Mouse (Mus musculus) neural tube, embryonic 14.5 days (tissue): Measurements from ENCODE around the gene Rbfox3. TPM values are rescaled to one million over a fixed set of nuclear protein-coding genes. Genes with fewer than 3 reads are reported as not detected.

Experiments
- ATAC-seq: fragments of 200-750 bp; cut with Nextera tagmentation; 2 replicates; pipeline ENCODE4 v1.8.0; 2017; ENCODE audit warnings: low read depth, mild to moderate bottlenecking, moderate TSS enrichment, moderate library complexity
- H3K27ac ChIP-seq: fragments of 300-500 bp; sonication (generic); 2 replicates; pipeline ENCODE4 v1.5.1; 2014; ENCODE audit warnings: low read depth, mild to moderate bottlenecking, control low read depth, low read length, moderate library complexity, mixed read lengths
- H3K27me3 ChIP-seq: fragments of 300-500 bp; sonication (generic); 2 replicates; pipeline ENCODE4 v1.6.1; 2014; ENCODE audit warnings: low read length; ENCODE audit not compliant: control insufficient read depth, insufficient read depth
- H3K36me3 ChIP-seq: fragments of 300-500 bp; sonication (generic); 2 replicates; pipeline ENCODE4 v1.6.1; 2014; ENCODE audit warnings: low read length, mixed read lengths; ENCODE audit not compliant: control insufficient read depth, insufficient read depth
- H3K4me1 ChIP-seq: fragments of 300-500 bp; sonication (generic); 2 replicates; pipeline ENCODE4 v1.6.1; 2014; ENCODE audit warnings: low read length; ENCODE audit not compliant: control insufficient read depth, insufficient read depth
- H3K4me2 ChIP-seq: fragments of 300-500 bp; sonication (generic); 2 replicates; pipeline ENCODE4 v1.6.1; 2014; ENCODE audit warnings: mild to moderate bottlenecking, low read depth, low read length, control low read depth
- H3K4me3 ChIP-seq: fragments of 300-500 bp; sonication (generic); 2 replicates; pipeline ENCODE4 v1.5.1; 2014; ENCODE audit warnings: low read depth, low read length, control low read depth, mixed read lengths
- H3K9ac ChIP-seq: fragments of 300-500 bp; sonication (generic); replicated peaks from 2 replicates; pipeline ENCODE4 v1.6.1; 2014; ENCODE audit warnings: low read depth, mild to moderate bottlenecking, control low read depth, low read length, mixed read lengths
- H3K9me3 ChIP-seq: fragments of 300-500 bp; sonication (generic); 2 replicates; pipeline ENCODE4 v1.6.1; 2016; ENCODE audit warnings: low read length; ENCODE audit not compliant: control insufficient read depth
- WGBS: fragments of 180-500 bp; shearing (Covaris S2); extraction: QIAGEN DNeasy Blood & Tissue Kit; methylation state at CpG from one replicate; pipeline ENCODE4 v1.1.7; 2014; 5-methylcytosine and 5-hydroxymethylcytosine counted together
- polyA plus RNA-seq: library from polyadenylated mRNA; unstranded; fragments of >200 nt; fragmentation: Nextera tagmentation; extraction: Ambion mirVana; gene quantifications from 2 replicates; pipeline ENCODE4 v1.2.1, GENCODE M21; 2014

The Rbfox3 gene
- polyA plus RNA-seq, 1 experiment from 2014 or later = 82.7 TPM

DNA sequence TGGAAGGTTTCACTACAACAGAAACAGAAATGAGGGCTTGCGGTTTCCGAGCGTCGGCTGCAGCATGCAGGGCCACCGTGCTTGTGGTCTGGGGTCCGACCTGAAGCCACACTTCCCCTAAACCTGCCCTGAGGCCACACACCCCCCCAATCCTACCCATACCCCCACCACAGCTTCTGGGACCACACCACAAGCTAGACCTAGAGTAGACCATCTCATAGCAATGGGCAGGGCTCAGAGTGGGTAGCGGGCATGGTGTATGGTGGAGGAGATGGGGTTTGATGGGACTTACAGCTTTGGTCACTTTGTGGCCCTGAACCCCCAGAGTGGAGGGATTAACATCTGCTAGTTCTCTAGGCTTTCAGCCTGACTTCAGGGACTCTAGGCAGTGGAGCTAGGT lies 420.2 kb downstream of the Rbfox3 start:
- no peak for ATAC-seq
- H3K4me2 ChIP-seq = no peak overlapping the region
- no peaks in the 10 kb centered on the region for H3K27me3 ChIP-seq
- H3K4me1 ChIP-seq = peaks cover 31% of the 10 kb centered on the region
- no peak overlapping the region for H3K27ac ChIP-seq
- no peaks in the 10 kb centered on the region for H3K9me3 ChIP-seq
- no peak overlapping the region for H3K4me3 ChIP-seq
- no peak overlapping the region for H3K9ac ChIP-seq
- 0 out of 2 replicates have a peak, but pooled peaks cover 6% of the 10 kb centered on the region for H3K36me3 ChIP-seq
- 89% methylated on average over 7 of the region's 7 CpGs for WGBS

- no peak overlapping the region for H3K4me3 ChIP-seq
- H3K4me1 ChIP-seq = peaks cover 30% of the 10 kb centered on the region
- H3K9ac ChIP-seq = no peak overlapping the region
- no peak overlapping the region for H3K4me2 ChIP-seq
- H3K27ac ChIP-seq = peak overlapping the region; percentile 70; the same call in 1 of the 2 replicates
- 23% methylated on average over 18 of the region's 22 CpGs for WGBS
- 0 out of 2 replicates have a peak, but pooled peaks cover 6% of the 10 kb centered on the region for H3K36me3 ChIP-seq
- no peak for ATAC-seq
- no peaks in the 10 kb centered on the region for H3K9me3 ChIP-seq
- H3K27me3 ChIP-seq = no peaks in the 10 kb centered on the region
These were observed 420.7 kb downstream of the Rbfox3 start for GRCm38 (mm10) chr11:118490566-118491218.

GRCm38 (mm10) chr11:118488907-118489270 lies 422.5 kb downstream of the Rbfox3 start:
- H3K4me3 ChIP-seq = no peak overlapping the region
- H3K27ac ChIP-seq = peak overlapping the region; percentile 70
- no peaks in the 10 kb centered on the region for H3K27me3 ChIP-seq
- no peaks in the 10 kb centered on the region for H3K9me3 ChIP-seq
- WGBS = 33% methylated on average over 12 of the region's 12 CpGs
- H3K9ac ChIP-seq = 0 out of 2 replicates have a peak overlapping the region, but pooled peaks have one; percentile 8
- H3K4me2 ChIP-seq = no peak overlapping the region
- ATAC-seq = peak; percentile 68; the same call in 1 of the 2 replicates
- H3K36me3 ChIP-seq = 0 out of 2 replicates have a peak, but pooled peaks cover 6% of the 10 kb centered on the region
- peaks cover 30% of the 10 kb centered on the region for H3K4me1 ChIP-seq

- peaks cover 30% of the 10 kb centered on the region for H3K4me1 ChIP-seq
- H3K27me3 ChIP-seq = no peaks in the 10 kb centered on the region
- no peak overlapping the region for H3K4me3 ChIP-seq
- H3K4me2 ChIP-seq = no peak overlapping the region
- 0 out of 2 replicates have a peak, but pooled peaks cover 6% of the 10 kb centered on the region for H3K36me3 ChIP-seq
- no peak overlapping the region for H3K9ac ChIP-seq
- H3K27ac ChIP-seq = peak overlapping the region; percentile 70
- peak; percentile 48 for ATAC-seq
- H3K9me3 ChIP-seq = no peaks in the 10 kb centered on the region
- 64% methylated on average over 8 of the region's 8 CpGs for WGBS
These were observed 423.0 kb downstream of the Rbfox3 start for GRCm38 (mm10) chr11:118488191-118488906.

DNA sequence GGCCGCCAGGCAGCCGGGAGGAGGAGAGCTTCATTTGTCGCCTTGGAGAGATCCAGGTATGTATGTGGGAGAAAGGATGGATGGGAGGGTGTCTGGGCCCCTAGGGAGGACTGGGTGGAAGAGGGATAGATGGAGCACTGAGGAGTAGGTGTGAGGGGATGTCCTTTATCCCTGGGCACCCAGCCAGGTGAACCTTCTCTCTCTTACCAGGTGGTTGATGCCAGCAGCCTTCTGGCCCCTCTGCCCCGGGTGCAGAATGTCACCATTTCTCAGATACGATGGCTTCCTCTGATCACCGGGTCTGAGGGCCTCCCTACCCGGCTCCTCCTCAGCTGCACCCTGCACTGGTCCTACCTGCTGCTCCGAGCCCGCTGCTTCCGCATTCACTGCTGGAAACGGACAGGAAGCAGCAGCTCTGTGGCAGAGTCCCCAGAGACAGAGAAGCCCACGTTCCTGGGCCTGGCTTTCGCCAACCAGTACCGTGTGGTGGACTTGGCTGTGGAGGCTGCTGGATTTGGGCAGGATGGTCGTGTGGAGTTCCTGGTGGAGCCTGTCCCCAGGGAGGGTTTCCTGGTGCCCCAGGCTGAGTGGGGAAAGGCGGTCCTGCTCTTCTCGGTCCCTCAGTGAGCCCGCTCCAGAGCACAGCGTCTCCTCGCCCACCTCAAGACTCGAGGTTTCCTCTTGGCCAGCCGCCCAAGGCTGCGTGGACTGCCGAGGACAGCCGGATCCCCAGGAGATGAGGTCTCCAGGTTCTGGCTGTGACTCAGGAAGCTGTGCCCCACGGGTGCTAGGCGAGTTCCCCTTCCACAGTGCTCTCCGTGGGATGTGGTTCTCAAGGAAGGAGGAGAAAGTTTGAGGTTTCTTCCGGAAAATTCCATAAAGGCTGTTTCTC lies 424.3 kb downstream of the Rbfox3 start:
- Histone ChIP-seq H3K9ac (no peak overlapping the region), H3K4me2 (no peak overlapping the region), H3K9me3 (no peaks in the 10 kb centered on the region), H3K27me3 (no peaks in the 10 kb centered on the region), H3K27ac (no peak overlapping the region), H3K36me3 (0 out of 2 replicates have a peak, but pooled peaks cover 6% of the 10 kb centered on the region), H3K4me3 (no peak overlapping the region), H3K4me1 (peaks cover 26% of the 10 kb centered on the region)
- 78% methylated on average over 29 of the region's 29 CpGs for WGBS
- ATAC-seq = no peak

DNA sequence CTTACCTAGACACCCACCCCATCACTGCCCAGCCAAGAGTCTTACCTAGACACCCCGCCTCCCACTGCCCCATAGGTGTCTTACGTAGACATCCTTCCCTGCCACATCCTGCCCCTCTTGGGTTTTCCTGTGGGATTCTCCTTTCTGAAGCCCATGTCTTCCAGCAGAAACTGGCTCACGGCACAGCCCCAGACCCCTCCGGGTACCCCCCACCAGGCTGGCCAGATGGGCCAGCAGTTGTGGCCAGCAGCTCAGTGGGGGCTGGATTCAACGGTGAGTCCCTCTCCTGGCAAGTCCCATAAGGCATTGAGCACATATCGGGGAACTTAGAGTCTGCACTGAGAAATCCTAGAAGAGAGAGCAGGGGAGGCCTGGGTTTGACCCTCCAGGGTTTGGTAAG lies 425.1 kb downstream of the Rbfox3 start:
- WGBS = 85% methylated on average over 6 of the region's 6 CpGs

GRCm38 (mm10) chr11:118485780-118486179 lies 425.6 kb downstream of the Rbfox3 start:
- 94% methylated on average over 3 of the region's 3 CpGs for WGBS

More for the DNA sequence above, 425.1 kb downstream of the Rbfox3 start:
- Histone ChIP-seq H3K4me1 (peaks cover 26% of the 10 kb centered on the region), H3K36me3 (0 out of 2 replicates have a peak, but pooled peaks cover 6% of the 10 kb centered on the region), H3K27me3 (no peaks in the 10 kb centered on the region), H3K27ac (no peak overlapping the region), H3K9me3 (no peaks in the 10 kb centered on the region), H3K4me2 (no peak overlapping the region), H3K9ac (no peak overlapping the region), H3K4me3 (no peak overlapping the region)
- no peak for ATAC-seq

DNA sequence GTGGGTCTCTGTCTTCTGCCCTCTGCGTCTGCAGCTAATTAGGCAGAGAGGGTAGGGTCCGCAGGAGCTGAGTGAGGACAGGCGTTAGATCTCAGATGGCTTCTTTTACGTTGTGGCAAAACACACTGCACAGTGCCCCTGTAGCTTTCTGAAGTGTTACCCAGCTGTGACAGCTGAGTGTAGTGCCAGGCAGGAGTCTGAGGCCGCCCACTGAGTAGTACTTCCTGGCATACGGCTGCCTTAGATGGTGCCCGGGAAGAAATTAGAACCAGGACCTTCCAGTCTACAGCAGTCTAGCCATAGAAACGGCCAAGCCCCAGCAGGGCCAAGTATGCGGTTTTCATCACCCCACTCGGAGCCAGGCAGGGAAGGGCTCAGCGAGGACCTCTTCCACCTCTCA lies 426.1 kb downstream of the Rbfox3 start:
- H3K27ac ChIP-seq = no peak overlapping the region
- no peaks in the 10 kb centered on the region for H3K27me3 ChIP-seq
- 0 out of 2 replicates have a peak, but pooled peaks cover 6% of the 10 kb centered on the region for H3K36me3 ChIP-seq
- no peak for ATAC-seq
- WGBS = 80% methylated on average over 11 of the region's 11 CpGs
- no peak overlapping the region for H3K4me2 ChIP-seq
- no peaks in the 10 kb centered on the region for H3K9me3 ChIP-seq
- no peak overlapping the region for H3K4me3 ChIP-seq
- no peak overlapping the region for H3K9ac ChIP-seq
- H3K4me1 ChIP-seq = peaks cover 21% of the 10 kb centered on the region

More at GRCm38 (mm10) chr11:118485780-118486179, 425.6 kb downstream of the Rbfox3 start:
- Histone ChIP-seq H3K27ac (no peak overlapping the region), H3K9me3 (no peaks in the 10 kb centered on the region), H3K4me3 (no peak overlapping the region), H3K4me2 (no peak overlapping the region), H3K36me3 (0 out of 2 replicates have a peak, but pooled peaks cover 6% of the 10 kb centered on the region), H3K9ac (no peak overlapping the region), H3K27me3 (no peaks in the 10 kb centered on the region), H3K4me1 (peaks cover 25% of the 10 kb centered on the region)
- ATAC-seq = no peak
